Mouse (Mus musculus): Measurements from ENCODE around the gene Cd300a.

The Cd300a gene

DNA sequence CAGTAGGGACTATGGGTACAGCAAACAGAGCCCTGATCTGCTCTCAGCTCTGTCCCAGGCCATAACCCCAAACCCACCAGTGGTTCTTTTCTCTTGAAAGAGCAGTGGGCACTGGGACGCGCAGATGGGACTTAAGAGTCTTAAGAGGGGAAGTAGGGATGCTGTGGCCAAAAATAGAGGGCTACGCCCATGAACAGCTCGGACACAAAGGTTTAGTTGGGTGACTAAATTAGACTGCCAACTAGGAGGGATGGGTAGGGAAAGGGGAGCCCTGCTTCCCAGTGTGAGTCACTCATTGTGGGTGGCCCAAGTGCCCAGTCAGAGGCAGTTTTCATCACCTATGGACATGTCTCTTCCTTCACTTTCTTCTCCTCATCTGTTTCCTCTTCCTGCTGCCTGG, 13.4 kb downstream of the Cd300a start:
- no peak for DNase-seq (ENCODE audit: low read depth, low spot score)

DNA sequence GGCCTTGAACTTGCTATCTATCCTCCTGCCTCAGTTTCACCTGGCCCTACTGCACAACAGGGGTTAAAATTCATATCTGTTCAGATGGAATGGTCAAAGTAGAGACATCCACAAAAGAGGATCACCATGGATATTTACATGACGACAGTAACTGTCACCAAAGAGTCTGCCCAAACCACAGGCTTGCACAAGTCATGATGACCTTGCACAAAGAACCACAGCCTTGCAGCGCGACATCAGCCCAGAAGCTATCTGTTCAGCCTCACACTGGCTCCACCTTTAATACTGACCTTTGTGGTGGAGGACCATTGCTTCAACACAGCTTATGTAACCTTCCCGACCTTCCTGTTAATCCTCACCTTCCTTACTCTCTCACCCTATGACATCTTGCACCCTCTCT, 17.7 kb downstream of the Cd300a start:
- DNase-seq (ENCODE audit: low read depth, low spot score): no peak

DNA sequence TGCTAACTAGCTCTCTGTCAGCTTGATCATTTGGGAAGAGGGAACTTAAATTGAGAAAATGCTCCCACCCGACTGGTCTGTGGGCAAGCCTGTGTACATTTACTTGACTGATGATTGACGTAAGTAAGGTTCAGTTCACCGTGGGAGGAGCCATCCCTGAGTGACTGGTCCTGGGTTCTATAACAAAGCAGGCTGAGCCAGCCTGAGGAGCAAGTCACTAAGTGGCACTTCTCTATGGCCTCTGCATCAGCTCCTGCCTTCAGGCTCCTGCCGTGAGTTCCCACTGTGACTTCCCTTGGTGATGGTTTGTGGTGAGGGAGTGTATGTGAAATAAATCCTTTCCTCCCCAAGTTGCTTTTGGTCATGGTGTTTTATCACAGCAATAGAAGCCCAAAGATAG, 18.2 kb downstream of the Cd300a start:
- DNase-seq (ENCODE audit: low read depth, low spot score): no peak

- DNase-seq (ENCODE audit: low read depth, low spot score): peak; percentile 14
Observed at GRCm38 (mm10) chr11:114909538-114909937, 19.7 kb downstream of the Cd300a start.

DNA sequence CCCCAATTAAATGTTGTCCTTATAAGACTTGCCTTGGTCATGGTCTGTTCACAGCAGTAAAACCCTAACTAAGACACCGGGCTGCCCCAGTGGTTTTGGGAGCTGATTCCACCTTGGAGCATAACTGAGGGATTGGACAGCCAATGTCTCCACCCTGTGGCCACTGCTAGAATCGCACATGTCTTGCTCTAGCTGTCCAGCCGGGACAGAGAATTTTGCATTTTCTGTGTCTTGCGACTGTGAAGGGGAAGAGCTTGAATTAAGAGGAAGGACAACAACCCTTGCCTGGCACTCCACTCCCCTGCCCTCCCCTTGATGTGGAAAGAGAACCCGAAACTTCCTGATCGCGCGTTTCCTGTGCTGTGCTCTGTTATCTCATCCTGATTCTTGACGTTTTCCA, 23.0 kb downstream of the Cd300a start:
- DNase-seq (ENCODE audit: low read depth, low spot score): peak; percentile 33

- no peak for DNase-seq (ENCODE audit: low read depth, low spot score)
Observed at GRCm38 (mm10) chr11:114914978-114915377, 25.1 kb downstream of the Cd300a start.

- no peak for DNase-seq (ENCODE audit: low read depth, low spot score)
Observed at GRCm38 (mm10) chr11:114917120-114917519, 27.3 kb downstream of the Cd300a start.

DNA sequence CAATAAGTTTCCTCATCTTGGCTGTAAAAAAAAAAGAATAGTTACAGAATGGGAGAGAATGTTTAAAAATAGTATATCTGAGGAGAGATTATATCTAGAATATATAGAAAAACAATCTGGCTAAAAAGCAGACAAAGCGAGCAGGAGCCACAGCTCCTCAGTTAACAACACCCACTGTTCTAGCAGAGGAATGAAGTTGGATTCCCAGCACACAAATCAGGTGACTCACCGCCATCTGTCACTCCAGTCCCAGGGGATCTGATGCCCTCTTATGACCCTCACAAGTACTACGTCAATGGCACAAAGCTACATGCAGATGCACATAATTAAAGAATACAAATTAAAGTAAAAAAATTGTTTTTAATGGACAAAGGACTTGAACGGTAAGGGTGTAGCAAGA, 32.6 kb downstream of the Cd300a start:
- no peak for DNase-seq (ENCODE audit: low read depth, low spot score)

DNA sequence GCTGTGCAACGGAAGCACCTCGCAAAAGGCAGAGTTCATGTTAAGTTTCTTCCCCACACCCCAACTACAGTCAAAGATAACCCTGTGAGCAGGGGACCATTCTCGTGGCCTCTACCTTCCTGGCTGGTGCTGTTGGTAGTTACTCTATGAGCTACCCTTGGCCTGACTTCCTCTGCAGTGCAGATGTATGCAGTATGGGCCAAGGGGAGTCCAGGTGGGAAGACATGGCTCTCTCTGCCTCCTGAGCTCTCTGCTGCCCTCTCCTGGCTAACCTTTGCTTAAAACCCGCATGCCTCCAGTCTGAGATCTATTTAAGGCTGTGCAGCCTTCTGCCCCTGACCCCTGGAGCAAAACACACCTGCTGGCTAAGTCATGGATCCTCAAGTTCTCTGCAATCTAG, 34.1 kb downstream of the Cd300a start:
- DNase-seq (ENCODE audit: low read depth, low spot score): peak; percentile 54

- no peak for DNase-seq (ENCODE audit: low read depth, low spot score)
Observed at GRCm38 (mm10) chr11:114929581-114929980, 39.7 kb downstream of the Cd300a start.

DNA sequence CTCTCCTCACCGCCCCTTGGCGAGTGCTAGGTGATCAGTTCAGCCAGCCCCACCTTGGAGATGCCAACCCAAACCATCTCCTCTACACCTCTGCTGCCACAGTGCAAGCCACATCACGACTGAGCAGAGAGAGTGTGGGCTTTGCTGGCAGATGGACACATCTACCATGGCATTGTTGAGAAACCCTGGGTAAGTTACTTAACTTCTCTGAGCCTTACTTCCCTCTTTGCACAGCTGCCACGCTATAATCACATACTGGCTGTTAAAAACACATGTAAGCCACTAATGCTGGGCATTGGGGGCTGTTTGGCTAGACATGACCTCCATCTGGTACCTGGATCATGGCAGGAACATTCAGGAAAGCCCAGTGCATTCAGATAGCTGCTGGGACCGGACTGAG, 41.2 kb downstream of the Cd300a start:
- no peak for DNase-seq (ENCODE audit: low read depth, low spot score)

- DNase-seq (ENCODE audit: low read depth, low spot score): no peak
Observed at GRCm38 (mm10) chr11:114933591-114933990, 43.8 kb downstream of the Cd300a start.

GRCm38 (mm10) chr11:114934144-114934543, 44.3 kb downstream of the Cd300a start, which contains the start of gene Cd300lb:
Cd300lb (minus strand) TSS chr11:114934386.
- DNase-seq (ENCODE audit: low read depth, low spot score): no peak

All from WW6 (cell line).